Mouse (Mus musculus) retina, postnatal 1 day (tissue): ENCODE data around the gene Mdm1.

ENCODE experiments used
- DNase-seq: peaks from one replicate; pipeline ENCODE4 v3.0.0-alpha.2; 2012

Mdm1 gene

GRCm38 (mm10) chr10:118141018-118141883 lies at the start of gene Mdm1:
Gene Mdm1 (plus strand): TSS chr10:118141811.
- peak; percentile 99 for DNase-seq

GRCm38 (mm10) chr10:118092745-118093144 lies 48.9 kb upstream of the Mdm1 start:
- no peak for DNase-seq

GRCm38 (mm10) chr10:118093728-118094127 lies 47.9 kb upstream of the Mdm1 start:
- DNase-seq, result no peak

- no peak for DNase-seq
These were observed 46.8 kb upstream of the Mdm1 start for GRCm38 (mm10) chr10:118094853-118095252.

GRCm38 (mm10) chr10:118096223-118096622 lies 45.4 kb upstream of the Mdm1 start:
- no peak for DNase-seq

- DNase-seq, result no peak
These were observed 43.7 kb upstream of the Mdm1 start for GRCm38 (mm10) chr10:118097898-118098297.

GRCm38 (mm10) chr10:118100570-118100969 lies 41.0 kb upstream of the Mdm1 start:
- DNase-seq, result no peak

- no peak for DNase-seq
These were observed 40.6 kb upstream of the Mdm1 start for GRCm38 (mm10) chr10:118101056-118101455.

GRCm38 (mm10) chr10:118103020-118103666 lies 38.5 kb upstream of the Mdm1 start:
- peak; percentile 90 for DNase-seq

- no peak for DNase-seq
These were observed 37.7 kb upstream of the Mdm1 start for GRCm38 (mm10) chr10:118103906-118104305.

- DNase-seq, result no peak
These were observed 34.6 kb upstream of the Mdm1 start for GRCm38 (mm10) chr10:118107031-118107430.

- peak; percentile 55 for DNase-seq
These were observed 31.3 kb upstream of the Mdm1 start for GRCm38 (mm10) chr10:118110006-118110920.

GRCm38 (mm10) chr10:118110921-118111301 lies 30.7 kb upstream of the Mdm1 start:
- DNase-seq, result no peak

- no peak for DNase-seq
These were observed 30.0 kb upstream of the Mdm1 start for GRCm38 (mm10) chr10:118111621-118112020.

- no peak for DNase-seq
These were observed 29.2 kb upstream of the Mdm1 start for GRCm38 (mm10) chr10:118112294-118112893.

GRCm38 (mm10) chr10:118113256-118113682 lies 28.3 kb upstream of the Mdm1 start:
- peak; percentile 37 for DNase-seq

GRCm38 (mm10) chr10:118114271-118114670 lies 27.3 kb upstream of the Mdm1 start:
- peak; percentile 50 for DNase-seq

- DNase-seq, result no peak
These were observed 25.2 kb upstream of the Mdm1 start for GRCm38 (mm10) chr10:118116456-118116855.

GRCm38 (mm10) chr10:118121047-118121936 lies 20.3 kb upstream of the Mdm1 start:
- no peak for DNase-seq

GRCm38 (mm10) chr10:118121937-118122285 lies 19.7 kb upstream of the Mdm1 start:
- DNase-seq, result peak; percentile 48

- peak; percentile 21 for DNase-seq
These were observed 19.0 kb upstream of the Mdm1 start for GRCm38 (mm10) chr10:118122441-118123162.
